In the genomic region with DNA sequence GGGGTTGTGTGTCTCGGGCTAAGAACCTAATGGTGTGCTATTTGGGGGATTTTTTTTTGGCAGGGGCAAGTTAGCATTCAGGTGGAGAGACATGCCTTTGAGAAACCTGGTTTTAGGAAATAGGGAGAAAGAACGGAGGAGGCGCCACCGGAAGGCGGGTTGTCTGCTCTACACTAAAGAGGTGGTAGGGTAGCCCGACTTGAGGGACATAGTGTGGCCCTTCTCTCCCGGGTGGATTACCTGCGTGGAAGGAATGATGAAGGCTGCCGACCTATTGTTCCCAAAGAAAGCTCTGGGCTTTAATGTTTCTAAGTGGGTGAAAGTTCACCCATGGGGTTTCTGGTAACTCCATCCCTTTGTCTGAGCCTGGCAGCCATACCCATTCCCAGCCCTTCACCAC, we compare ENCODE assay signal across 8 mouse cellular contexts. TPM values are rescaled to one million over a fixed set of nuclear protein-coding genes. Genes with fewer than 3 reads are reported as not detected.
A peak's percentile ranks its signal among the peaks of the same experiment; 100 is the strongest.
DNase-seq lines count a peak whose midpoint lies in the region; ATAC-seq and TF ChIP-seq lines count a peak whose summit lies in the region.

No protein-coding gene starts in this region.

- peaks cover 10% of the 10 kb centered on the region; the same call in 1 of the 2 replicates for H3K4me1 ChIP-seq in liver, adult 2 months (ENCODE audit: control insufficient read depth, insufficient read depth, low read length)
- H3K4me1 ChIP-seq in heart, embryonic 10.5 days: peaks cover 46% of the 10 kb centered on the region
- H3K4me1 ChIP-seq in limb, embryonic 13.5 days: peaks cover 22% of the 10 kb centered on the region
- peaks cover 18% of the 10 kb centered on the region for H3K4me1 ChIP-seq in stomach, embryonic 16.5 days (ENCODE audit: control insufficient read depth, insufficient read depth, low read length)

- no peaks in the 10 kb centered on the region for H3K27me3 ChIP-seq in liver, adult 2 months (ENCODE audit: control insufficient read depth, insufficient read depth, low read length)
- no peaks in the 10 kb centered on the region for H3K27me3 ChIP-seq in heart, embryonic 10.5 days (ENCODE audit: insufficient read depth, poor library complexity, severe bottlenecking)
- H3K27me3 ChIP-seq in limb, embryonic 13.5 days: no peaks in the 10 kb centered on the region
- H3K27me3 ChIP-seq in stomach, embryonic 16.5 days (ENCODE audit: control insufficient read depth, insufficient read depth, low read length): no peaks in the 10 kb centered on the region

- peak overlapping the region; percentile 93 for H3K9ac ChIP-seq in liver, adult 2 months (ENCODE audit: low read depth, low read length)
- H3K9ac ChIP-seq in limb, embryonic 13.5 days: peak overlapping the region; percentile 92
- H3K9ac ChIP-seq in stomach, embryonic 16.5 days (ENCODE audit: low read length): peak overlapping the region; percentile 92

- no peaks in the 10 kb centered on the region for H3K9me3 ChIP-seq in heart, embryonic 10.5 days
- H3K9me3 ChIP-seq in limb, embryonic 13.5 days: no peaks in the 10 kb centered on the region
- H3K9me3 ChIP-seq in stomach, embryonic 16.5 days (replicated peaks; ENCODE audit: control insufficient read depth, low read length): no peaks in the 10 kb centered on the region

- peak overlapping the region; percentile 86 for H3K4me2 ChIP-seq in limb, embryonic 13.5 days (replicated peaks)
- H3K4me2 ChIP-seq in stomach, embryonic 16.5 days (ENCODE audit: low read depth, low read length): peak overlapping the region; percentile 88

- TF ChIP-seq POLR2A in liver, adult 2 months (IDR thresholded peaks at IDR 0.05; ENCODE audit: extremely low read depth, insufficient read depth, low read length): no peak

- peak; percentile 57 for DNase-seq in liver, adult 2 months (ENCODE audit: extremely low read depth, low read depth, low spot score)
- no peak for DNase-seq in liver
- peak; percentile 15 for DNase-seq in c-Kit-positive CD71-positive TER-119-negative erythroid progenitor cells, embryonic 14.5 days (ENCODE audit: low read depth)
- DNase-seq in heart, embryonic 10.5 days (ENCODE audit: low spot score): no peak
- DNase-seq in frontal cortex, postnatal 25 days (ENCODE audit: low spot score in 2 of 2): no peak

- peaks cover 20% of the 10 kb centered on the region; the same call in 1 of the 2 replicates for H3K79me2 ChIP-seq in liver, adult 2 months (ENCODE audit: control insufficient read depth, insufficient read depth, low read length)

- TF ChIP-seq CTCF in liver, adult 2 months (IDR thresholded peaks at IDR 0.05; ENCODE audit: low read depth, low read length): no peak

- no peak for ATAC-seq in limb, embryonic 13.5 days (ENCODE audit: low FRiP score, low read depth)
- no peak for ATAC-seq in stomach, embryonic 16.5 days (ENCODE audit: insufficient read depth, low FRiP score)
- ATAC-seq in megakaryocyte-erythroid progenitor cell, adult 5-6 weeks (replicated peaks; ENCODE audit: low FRiP score, low TSS enrichment, poor library complexity, severe bottlenecking): no peak

- peak overlapping the region; percentile 81 for H3K27ac ChIP-seq in liver, adult 2 months (replicated peaks; ENCODE audit: insufficient read depth, low read depth, low read length)
- H3K27ac ChIP-seq in heart, embryonic 10.5 days: peak overlapping the region; percentile 98
- H3K27ac ChIP-seq in limb, embryonic 13.5 days: no peak overlapping the region
- H3K27ac ChIP-seq in stomach, embryonic 16.5 days (ENCODE audit: low read length): peak overlapping the region; percentile 75

- whole genome bisulfite sequencing in liver, adult 2 months: under 1% methylated on average over 9 of the region's 9 CpGs
- under 1% methylated on average over 9 of the region's 9 CpGs for WGBS in heart, embryonic 10.5 days
- WGBS in limb, embryonic 13.5 days: 2% methylated on average over 9 of the region's 9 CpGs
- 3% methylated on average over 9 of the region's 9 CpGs for WGBS in stomach, embryonic 16.5 days

- H3K4me3 ChIP-seq in liver, adult 2 months (ENCODE audit: insufficient read depth, low read depth, low read length): peak overlapping the region; percentile 86
- peak overlapping the region; percentile 94 for H3K4me3 ChIP-seq in heart, embryonic 10.5 days
- H3K4me3 ChIP-seq in limb, embryonic 13.5 days: peak overlapping the region; percentile 86
- peak overlapping the region; percentile 90 for H3K4me3 ChIP-seq in stomach, embryonic 16.5 days (replicated peaks; ENCODE audit: low read length)

- peaks cover 1% of the 10 kb centered on the region; the same call in 1 of the 2 replicates for H3K36me3 ChIP-seq in liver, adult 2 months (ENCODE audit: control insufficient read depth, insufficient read depth, low read length)
- H3K36me3 ChIP-seq in heart, embryonic 10.5 days: 0 out of 2 replicates have a peak, but pooled peaks cover 4% of the 10 kb centered on the region
- no peaks in the 10 kb centered on the region for H3K36me3 ChIP-seq in limb, embryonic 13.5 days
- H3K36me3 ChIP-seq in stomach, embryonic 16.5 days (ENCODE audit: control insufficient read depth, insufficient read depth, low read length): no peaks in the 10 kb centered on the region

RNA-seq across cellular contexts. Expression of a gene that starts 0.9 kb away (rescaled TPM):
- total RNA-seq in liver, adult 2 months (2014; rRNA removed): 98.6 and 124 TPM in 2 replicates
- 60.3 and 86.5 TPM in 2 replicates for polyA plus RNA-seq in liver, adult 2 months (2012; rRNA removed)
- 75.3 and 121 TPM in 2 replicates for polyA plus RNA-seq in heart, embryonic 10.5 days (2016; fragmentation: Nextera tagmentation; extraction: Ambion mirVana)
- 36.7 and 37.4 TPM in 2 replicates for polyA plus RNA-seq in limb, embryonic 13.5 days (2015; fragmentation: Nextera tagmentation; extraction: Ambion mirVana)
- polyA plus RNA-seq in stomach, embryonic 16.5 days (2015; fragmentation: Nextera tagmentation; extraction: Ambion mirVana): 47.5 and 48.6 TPM in 2 replicates
- 12.5 and 21.9 TPM in 2 replicates for total RNA-seq in megakaryocyte-erythroid progenitor cell, adult 5-6 weeks (2014; fragmentation: Nextera tagmentation)
- total RNA-seq in megakaryocyte-erythroid progenitor cell, adult 5-6 weeks (2017): 14.6 and 19.7 TPM in 2 replicates

Comparison
In these comparisons a context has a peak if more than half of its experiments do, and no peak if none do; other contexts are left out.
1. DNase-seq: peak in liver, adult 2 months (single experiment) and c-Kit-positive CD71-positive TER-119-negative erythroid progenitor cells, embryonic 14.5 days (single experiment); none in liver (single experiment), heart, embryonic 10.5 days (single experiment) and frontal cortex, postnatal 25 days (0 of 2).
2. Peak in every context shown above with its lines, with median percentiles within 50 percentile points of each other: H3K4me3 ChIP-seq and H3K9ac ChIP-seq.